Mouse (Mus musculus) cerebellum, adult 8-10 months (tissue): ENCODE results near the gene Cenpn.

Experiments used
- DNase-seq: peaks from one replicate; pipeline ENCODE4 v3.0.0; 2022

The Cenpn gene

DNA sequence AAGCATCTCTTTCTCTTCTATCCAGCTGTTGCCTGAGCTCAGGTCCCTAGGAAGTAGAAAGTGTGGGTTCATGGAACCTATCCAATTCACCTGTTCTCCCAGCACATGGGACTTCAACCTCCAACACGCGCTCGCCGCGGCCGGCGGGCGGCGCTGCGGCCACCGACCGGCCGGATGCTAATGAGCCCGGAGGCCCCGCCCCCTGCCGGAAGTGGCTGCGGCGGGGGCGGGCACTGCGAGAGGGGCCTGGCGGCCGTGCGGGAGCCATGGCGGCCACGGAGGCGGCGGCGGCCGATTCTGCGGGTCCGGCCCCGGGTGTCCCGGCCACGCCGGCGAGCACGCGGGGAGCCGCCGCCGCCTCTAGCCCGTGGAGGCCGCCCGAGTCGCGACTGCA, 21.6 kb downstream of the Cenpn start, which contains the start of gene Atmin:
Gene Atmin (plus strand): TSS at position 233 of the 394 bp plus-strand sequence.
- DNase-seq = peak; percentile 85

DNA sequence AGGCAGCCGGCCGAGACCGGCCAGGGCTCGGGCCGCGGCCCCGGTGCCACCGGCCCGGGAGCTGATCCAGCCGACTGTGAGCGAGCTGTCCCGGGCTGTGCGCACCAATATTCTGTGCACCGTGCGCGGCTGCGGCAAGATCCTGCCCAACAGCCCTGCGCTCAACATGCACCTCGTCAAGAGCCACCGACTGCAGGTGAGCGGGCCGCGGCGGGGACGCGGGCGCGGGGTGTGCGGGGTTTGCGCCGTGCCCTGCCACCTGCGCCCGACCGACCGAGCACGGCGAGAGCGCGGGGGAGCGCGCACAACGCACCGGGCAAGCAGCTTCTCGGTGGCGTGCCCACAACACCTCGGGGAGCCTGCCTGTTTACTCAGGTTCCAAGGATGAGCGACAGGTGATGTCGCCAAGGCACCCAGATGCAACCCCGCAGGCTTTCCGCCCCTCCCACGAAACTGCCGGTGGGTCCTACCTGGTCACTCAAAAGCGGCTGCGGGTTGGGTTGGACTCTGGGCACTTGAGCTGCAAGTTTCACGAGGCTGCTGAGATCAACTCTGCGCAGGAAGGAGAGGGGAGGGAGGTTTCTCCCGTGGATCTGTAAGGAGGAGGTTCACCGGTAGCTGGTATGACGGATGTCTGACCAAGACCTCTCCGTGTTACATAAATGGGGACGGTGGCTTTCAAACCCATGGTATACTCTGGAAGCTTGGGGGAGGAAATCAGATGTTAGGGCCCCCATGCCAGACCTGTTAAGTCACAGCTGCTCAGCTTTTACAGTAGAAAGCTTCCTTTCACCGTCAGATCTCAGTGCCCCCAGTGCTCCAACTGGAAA, 22.2 kb downstream of the Cenpn start:
- no peak for DNase-seq

DNA sequence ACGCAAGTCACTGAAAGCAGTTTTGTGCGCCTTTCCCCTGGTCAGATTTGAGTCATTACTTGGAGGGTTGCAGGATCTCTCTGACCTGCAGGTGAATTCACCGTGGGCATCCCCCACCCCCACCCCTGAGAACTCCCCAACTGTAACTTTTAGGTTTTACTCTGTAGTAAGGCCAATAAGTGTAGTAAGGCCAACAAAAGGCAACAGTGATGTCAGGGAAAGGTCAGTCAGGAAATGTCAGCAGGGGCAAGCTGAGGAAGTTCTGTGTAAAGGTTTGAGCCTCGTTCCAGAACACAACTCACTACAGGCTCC, 22.8 kb downstream of the Cenpn start:
- DNase-seq = no peak

DNA sequence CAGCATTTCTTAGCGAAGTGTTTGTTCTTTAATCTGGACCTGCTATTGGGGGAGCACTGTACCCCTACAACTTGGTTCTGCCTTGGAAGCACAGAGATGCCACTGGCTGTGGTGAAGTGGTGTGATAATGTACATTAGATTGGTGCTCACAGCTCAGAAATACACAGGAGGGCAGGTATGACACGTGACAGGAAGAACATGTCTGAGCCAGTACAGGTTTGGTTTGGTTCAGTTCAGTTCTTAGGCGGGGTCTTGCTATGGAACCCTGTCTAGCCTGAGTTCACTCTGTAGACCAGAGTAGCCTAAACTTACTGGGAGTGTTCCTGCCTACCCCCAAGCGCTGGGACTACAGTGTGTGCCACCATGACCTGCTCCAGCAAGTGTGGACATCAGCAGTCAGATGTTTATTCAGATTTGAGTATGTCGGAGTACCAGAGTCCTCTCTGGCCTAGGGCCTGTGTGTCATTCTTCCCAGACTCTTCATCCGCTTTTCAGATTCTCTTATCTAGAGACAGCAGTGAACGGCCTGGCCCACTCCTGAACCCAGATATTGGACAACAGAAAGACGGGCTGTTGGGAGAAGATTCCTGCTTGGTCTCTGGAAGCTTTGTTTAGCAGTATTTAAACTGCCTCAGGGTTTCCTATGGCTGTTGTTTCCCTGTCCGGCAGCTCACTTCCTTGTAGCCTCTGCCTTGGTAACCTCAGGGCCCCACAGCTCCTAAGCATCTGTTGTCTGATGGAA, 23.8 kb downstream of the Cenpn start:
- DNase-seq = no peak

DNA sequence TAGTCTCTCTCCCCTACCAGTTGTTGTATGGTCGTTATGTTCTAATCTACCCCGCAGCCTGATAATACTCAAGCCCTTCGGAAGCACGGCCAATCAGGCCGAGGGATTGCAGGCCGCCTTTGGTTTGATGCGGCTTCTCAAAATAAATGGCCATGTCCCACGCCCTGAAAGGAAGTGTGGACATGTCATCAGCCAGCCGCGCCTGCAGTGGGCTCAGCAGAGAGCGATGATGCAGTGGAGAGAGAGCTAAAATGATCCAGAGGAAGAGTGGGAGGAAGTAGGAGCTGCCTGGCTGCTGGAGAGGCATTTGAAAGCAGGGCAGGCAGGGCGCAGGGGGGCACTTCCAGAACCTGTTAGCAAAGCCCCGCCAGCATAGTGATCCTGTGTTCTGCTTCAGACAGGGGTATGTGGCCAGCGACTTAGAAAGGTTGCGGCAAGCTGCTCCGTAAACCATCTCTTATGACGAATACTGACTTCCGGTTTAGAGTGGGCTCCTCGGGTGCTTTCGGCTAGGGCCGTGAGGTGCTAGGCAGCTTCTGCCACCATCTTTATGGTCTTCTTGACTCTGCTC, 24.8 kb downstream of the Cenpn start:
- DNase-seq = no peak

DNA sequence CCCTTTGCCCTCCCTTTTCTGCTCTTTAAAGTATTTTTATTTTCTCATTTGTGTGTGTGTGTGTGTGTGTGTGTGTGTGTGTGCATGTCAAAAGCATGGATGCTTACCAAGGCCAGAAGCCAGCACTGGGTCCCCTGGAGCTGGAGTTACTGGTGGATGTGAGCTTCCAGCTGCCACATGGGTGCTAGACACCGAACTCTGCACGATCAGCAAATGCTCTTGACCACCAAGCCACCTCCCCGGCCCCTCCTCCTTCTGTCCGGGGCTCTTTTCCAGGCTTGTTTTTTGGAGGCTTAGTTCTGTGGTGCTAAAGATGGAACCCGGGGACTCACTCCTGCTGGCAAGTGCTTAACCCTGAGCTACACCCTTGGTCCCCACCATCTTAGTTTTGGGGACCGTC, 25.3 kb downstream of the Cenpn start:
- no peak for DNase-seq

DNA sequence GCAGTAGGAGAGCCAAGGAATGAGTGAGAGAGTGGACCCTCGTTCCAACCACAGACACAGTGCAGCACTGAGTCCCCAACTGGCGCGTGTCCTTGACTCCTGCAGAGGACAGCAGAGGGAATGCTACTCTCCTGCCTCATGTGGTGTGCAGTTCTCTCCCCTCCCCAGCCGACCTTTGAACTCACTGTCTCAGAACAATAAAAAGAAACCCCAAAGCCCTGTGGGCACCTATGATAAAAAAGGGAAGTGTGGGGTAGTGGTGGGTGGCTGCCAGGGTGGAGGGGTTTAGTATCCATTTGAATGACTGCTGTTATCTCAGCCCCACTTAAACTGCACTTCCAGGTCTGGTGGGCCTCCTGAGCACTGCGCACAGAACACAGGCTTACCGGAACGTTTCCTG, 26.1 kb downstream of the Cenpn start:
- DNase-seq = no peak

DNA sequence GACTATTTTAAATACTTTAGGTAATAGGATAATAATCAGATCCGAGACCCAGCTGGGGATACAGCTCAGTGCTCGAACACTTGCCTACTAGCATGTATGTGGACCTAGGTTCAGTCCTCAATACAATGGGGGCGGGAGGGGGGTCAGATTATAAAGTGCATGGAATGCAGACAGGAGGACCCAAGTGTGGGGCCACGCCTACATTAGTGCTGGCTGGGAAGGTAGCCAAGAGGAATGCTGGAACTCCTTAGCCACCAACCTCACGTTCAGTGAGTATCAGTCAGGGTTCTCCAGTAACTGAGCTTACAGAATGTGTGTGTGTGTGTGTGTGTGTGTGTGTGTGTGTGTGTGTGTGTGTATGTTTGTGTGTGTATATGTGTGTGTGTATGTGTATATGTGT, 29.8 kb downstream of the Cenpn start:
- no peak for DNase-seq

DNA sequence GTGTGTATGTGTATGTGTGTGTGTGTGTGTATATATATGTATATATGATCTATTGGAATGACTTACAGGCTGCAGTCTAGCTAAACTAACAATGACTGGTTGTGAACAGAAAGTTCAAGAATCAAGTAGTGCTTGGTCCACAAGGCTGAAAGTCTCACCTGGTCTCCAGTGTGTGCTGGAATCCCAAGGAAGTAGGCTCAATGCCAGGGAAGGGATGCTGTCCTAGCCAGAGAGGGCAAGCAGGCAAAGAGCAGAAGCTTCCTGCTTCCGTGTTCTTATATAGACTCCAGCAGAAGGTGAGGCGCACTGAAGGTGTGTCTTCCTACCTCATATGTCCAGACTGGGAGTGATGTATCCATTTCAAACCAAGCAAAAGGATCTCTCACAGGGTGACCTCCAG, 30.2 kb downstream of the Cenpn start:
- DNase-seq = no peak

DNA sequence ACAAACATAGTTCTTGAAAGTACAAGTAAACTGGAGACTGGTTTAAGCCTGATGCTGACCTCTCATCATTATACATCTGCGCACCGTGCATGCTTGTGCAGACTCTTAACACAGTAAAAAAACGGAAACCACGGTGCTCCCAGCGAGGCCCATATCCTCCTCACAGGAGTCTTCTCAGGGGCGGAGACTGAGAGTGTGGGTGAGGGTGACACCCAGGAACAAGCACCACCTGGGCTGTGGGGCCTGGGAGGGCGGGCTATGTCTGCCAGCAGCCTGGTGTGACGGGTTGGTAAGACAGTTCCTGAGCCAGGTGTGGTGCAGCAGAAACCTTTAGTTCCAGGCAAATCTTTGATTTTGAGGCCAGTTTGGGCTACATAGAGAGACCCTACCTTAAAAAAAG, 30.9 kb downstream of the Cenpn start:
- no peak for DNase-seq

DNA sequence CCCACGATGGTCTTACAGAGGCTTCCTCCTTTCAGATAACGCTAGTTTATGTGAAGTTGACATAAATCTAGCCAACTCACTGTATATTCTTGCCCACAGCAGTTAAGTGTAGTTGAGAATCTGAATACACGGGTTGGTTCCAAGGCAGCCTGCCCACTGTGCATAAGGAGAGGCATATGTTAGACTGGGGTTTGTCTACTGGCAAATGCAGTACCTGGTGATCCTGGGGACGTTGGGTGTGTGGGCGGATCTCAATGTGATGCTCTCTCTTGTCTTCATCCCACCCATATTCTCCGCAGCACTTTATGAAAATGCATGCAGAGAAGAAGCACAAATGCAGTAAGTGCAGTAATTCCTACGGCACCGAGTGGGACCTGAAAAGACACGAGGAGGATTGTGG, 32.9 kb downstream of the Cenpn start:
- DNase-seq = no peak

DNA sequence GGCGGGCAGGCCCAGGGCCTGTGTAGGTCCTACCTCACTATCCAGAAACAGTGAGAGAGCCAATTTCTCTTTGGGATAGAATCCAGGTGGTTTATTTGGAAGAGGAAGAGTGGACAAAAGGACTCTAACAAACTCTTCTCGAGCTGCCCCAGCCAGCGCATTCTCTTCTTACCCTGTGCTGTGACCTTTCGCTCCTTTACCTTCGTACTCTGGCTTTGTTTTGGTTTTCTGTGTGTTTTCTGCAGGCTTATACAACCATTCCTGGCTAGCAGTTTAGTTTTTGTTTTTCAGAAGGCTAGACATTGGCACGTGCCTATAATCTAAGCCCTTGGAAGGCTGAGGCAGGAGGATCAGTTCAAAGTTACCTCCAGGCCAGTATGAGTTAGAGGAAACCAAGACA, 48.0 kb downstream of the Cenpn start:
- no peak for DNase-seq

DNA sequence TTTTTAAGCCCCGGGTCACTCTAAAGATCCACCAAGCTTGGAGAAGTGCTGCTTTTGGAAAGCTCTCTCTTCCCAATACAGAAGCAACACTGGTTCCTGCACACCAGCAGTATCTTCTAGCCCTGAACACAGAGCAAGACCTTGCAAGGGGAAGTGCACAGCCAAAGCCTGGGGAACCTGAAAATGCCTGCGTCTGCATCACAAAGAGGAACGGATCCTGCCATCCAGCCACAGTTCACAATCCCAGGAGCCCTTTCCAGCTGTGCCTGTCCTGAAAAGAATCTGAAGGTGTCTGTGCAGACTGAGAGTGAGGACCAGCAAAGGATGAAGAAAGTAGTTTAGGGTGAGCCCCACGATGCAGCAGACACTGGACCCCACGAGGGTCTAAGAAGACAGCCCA, 53.5 kb downstream of the Cenpn start:
- no peak for DNase-seq

DNA sequence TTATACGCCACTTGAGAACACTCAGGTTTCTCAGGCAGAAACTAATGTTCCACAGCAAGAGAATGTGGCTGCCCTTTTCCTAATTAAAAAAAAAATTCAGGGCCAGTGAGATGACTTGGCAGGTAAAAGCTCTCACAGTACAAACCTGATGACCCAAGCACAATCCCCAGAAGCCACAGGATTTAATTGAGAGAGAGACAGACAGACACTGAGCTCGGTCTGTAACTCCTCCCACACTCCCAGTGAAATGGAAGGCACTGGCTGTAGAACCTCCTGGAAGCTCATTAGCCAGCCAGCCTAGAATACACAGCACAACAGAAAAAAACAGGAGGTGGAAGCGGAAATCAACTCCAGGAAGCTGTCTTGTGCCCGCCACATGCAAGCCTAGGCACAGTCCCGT, 54.1 kb downstream of the Cenpn start:
- DNase-seq = no peak

DNA sequence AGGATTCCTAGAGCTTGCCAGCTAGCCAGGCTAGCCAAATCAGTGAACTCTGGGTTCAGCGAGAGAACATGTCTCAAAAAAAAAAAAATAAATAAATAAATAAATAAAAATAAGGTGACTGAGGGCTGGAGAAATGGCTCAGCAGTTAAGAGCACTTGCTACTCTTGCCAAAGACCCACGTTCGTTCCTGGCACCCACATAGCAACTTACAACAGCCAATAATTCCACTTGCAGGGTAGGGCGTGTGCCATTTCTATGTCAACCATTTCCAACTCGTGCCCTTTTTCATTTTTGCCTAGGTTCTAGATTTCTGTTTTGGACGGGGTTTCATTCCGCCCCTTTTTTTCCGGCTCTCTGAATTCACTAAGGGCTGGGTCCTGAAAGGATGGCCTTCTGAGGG, 56.5 kb downstream of the Cenpn start:
- no peak for DNase-seq

DNA sequence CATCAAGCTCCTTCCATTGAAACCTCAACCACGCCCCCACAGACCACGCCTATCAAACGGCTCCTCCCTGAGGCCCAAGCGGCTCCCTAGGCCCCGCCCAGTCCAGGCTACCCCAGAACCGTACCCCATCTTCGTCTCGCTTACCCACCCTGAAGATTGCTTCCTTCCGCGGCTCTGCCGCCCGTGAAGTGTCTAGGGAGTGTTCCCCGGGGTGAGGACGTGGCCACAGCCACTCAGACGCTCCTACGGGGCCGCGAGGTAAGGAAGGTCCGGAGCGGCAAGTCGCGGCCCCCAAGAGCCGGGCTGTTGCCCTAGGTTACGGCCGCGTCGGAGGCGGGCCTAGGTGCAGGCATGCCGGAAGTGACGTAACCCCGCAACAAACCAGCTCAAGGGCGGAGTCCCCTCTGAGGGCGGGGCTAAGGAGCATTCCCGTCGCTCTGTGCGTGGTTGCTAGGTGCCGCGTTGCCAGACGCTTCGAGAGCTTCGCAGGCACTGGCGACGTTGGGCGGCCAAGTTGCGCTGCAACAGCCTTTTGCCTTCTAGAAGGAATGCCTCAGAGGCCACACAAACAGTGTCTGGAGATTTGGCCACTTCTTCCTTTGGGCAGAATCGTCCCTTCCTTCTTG, 57.2 kb downstream of the Cenpn start, which contains the start of gene 1700030J22Rik:
Gene 1700030J22Rik (minus strand): TSS at position 329 of the 626 bp plus-strand sequence.
- DNase-seq = peak; percentile 97

DNA sequence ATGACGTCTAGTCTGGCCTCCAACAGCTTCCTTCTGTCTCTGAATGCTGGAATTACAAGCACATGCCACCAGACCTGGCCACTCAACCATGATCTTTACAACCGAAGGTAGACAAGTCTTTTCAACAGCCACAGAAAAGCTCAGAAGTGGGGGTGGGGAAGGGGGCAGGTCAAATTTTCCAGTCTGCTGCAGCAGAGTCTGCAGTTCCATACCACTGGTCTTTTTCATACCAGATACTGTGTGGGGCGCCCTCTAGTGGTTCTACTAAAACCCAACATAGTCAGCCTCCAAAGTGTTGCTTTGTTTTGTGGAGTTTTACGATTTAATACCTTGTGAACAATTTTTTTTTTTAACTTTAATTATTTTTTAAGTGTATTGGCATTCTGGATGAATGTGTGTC, 58.6 kb downstream of the Cenpn start:
- peak; percentile 51 for DNase-seq

DNA sequence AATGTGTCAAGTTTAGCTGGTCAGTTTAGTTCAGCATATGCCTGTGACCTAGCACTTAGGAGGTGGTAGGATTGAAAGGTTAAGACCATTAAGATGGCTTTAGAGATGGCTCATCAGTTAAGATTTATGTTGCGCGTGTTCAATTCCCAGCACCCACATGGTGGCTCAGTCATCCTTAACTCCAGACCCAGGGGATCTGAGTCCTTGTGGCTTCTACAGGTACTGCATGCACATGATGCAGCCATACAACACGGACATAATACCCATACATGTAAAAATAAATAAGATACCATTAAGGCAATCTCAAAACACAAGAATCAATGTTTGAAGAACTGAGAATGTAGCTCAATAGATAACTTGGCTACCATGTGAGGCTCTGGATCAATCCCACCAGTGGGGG, 68.3 kb downstream of the Cenpn start:
- no peak for DNase-seq
